Mouse (Mus musculus) G1E (cell line): ENCODE results near the gene Fgfr2.

Experiments used
- CTCF ChIP-seq: IDR thresholded peaks from 2 replicates; pipeline ENCODE4 v1.5.1; 2012; ENCODE audit warnings: low read depth, low read length, inconsistent platforms, mixed read lengths
- GATA1 ChIP-seq: IDR thresholded peaks from 2 replicates; pipeline ENCODE4 v1.6.1; 2012; ENCODE audit warnings: borderline replicate concordance, low read length, inconsistent platforms, mixed read lengths
- GATA2 ChIP-seq: IDR thresholded peaks from 2 replicates; pipeline ENCODE4 v1.6.1; 2012; ENCODE audit warnings: low read depth, low read length, inconsistent platforms, borderline replicate concordance
- POLR2AphosphoS5 ChIP-seq: IDR thresholded peaks from 2 replicates; pipeline ENCODE4 v1.6.1; 2012; ENCODE audit warnings: low read depth, low read length, inconsistent platforms; ENCODE audit not compliant: insufficient replicate concordance
- TAL1 ChIP-seq: conservative IDR thresholded peaks from 2 replicates; pipeline ENCODE4 v1.6.1; 2012; ENCODE audit warnings: low read depth, low read length, inconsistent platforms, mixed read lengths

DNA sequence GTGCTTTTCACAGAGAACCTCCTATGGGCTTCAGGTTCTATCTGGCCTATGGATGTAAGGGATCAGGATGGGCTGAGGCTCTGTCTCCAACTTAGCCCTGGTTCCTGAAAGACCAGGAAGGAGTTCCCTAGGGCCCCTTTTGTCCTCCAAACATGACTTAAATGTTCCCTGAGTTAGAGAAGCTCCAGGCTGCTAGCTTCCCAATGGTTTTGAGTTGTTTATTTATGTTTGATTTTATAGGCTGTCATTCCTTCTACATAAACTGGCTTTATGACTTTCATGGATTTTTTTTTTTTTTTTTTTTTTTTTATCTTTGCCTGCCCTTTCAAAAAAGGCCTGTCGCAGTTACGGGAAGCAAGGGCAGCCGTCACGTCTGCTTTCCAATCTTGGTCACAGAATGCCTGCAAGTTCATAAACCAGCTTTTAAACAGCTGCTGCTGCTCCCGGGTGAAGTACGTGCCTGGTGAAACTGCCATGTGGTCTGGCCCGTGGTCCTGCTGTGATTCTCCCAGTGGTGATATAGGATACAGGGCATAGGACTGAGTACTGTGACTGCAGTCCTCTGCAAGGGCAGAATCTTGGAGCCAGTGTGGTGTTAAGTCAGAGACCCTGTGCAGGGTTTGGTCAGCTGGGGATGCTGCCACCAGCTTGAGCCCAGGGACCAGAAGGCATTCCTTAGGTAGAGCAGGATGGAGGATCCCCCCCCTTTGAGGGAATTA, 38.4 kb upstream of the Fgfr2 start:
- TF ChIP-seq CTCF: no peak
- TF ChIP-seq TAL1: no peak
- TF ChIP-seq GATA1: no peak
- no peak for TF ChIP-seq POLR2AphosphoS5
- TF ChIP-seq GATA2: no peak
